Mouse (Mus musculus) mesoderm, embryonic 11.5 days (tissue): ENCODE measurements around the gene Samm50.
A peak's percentile ranks its signal among the peaks of the same experiment; 100 is the strongest.

Source experiments
- DNase-seq: peaks from one replicate; pipeline ENCODE4 v3.0.0-alpha.2; 2012; ENCODE audit warnings: low read depth, low spot score

Samm50 gene

DNA sequence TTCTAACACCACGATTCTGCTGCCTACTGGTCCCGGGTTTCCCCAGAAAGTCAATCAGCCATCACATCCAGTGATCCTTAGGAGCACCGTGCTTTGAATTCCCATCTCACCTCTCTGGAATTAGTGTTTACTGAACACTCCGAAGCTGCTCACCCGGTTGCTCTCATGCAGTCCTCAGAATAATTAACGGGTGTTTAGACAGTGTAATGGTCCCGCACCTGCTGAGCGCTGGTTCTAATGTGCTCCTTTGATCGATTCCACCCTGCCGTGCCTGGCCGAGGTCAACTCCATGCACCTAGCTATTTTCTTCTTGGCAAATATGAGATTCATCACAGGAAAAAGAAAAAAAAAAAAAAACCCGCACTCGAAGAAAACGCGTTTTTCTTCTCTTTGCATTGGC, 46.5 kb downstream of the Samm50 start:
- DNase-seq = no peak

DNA sequence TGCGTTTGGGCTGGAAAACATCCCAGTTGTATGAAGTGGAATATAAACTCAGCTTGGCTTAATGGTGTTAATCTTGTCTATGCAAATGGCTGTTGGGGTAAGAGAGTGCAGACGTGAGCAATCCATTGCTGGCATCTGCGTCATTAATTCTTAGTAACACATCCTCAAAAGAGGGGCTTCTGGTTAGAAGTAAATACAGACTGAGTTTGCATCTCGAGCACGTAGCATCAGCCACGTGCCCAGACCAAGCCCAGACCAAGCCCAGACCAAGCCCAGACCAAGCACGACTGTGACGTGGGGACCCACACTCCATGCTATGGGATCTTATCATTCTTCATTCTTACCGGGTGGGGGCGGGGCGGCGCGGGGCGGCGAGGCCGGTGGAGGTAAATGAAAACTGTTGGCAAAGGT, 47.0 kb downstream of the Samm50 start:
- no peak for DNase-seq

DNA sequence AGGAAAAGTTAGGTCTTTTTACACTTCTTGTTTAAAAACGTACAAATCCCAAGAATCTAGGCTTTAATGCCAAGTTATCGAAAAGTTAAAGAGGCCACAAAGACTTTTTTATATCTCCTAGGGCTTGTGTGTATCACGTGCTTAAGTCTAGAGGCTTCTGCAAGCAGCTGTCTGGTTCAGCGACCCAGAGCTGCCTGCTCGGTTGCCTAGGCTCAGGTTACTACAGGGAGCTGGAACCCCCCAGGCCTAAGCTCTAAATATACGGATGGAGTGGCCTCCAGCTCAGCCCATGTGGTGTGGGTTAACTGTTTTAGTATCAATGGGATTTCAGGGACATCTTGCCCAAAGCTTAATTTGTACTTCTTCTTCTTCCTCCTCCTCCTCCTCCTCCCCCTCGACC, 49.5 kb downstream of the Samm50 start:
- no peak for DNase-seq

DNA sequence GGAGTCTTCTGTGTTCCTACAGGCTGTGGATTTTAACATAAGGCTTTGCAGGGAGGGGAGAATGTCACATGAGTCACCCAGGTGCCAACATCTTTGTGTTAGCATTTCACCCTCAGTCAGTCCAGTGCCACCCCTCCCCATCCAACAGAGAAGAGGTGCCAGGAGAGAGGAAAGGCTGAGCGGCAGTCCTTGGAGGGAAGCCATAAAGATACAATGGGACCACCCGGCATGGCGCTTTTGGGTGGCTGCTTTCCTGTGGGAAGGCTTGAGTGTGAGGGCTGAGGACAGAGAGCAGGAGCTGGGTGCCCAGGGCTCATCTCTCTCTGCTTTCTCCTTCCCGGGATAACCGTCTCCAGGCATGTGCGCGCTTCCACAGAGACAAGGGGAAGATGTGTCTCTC, 53.1 kb downstream of the Samm50 start:
- no peak for DNase-seq

DNA sequence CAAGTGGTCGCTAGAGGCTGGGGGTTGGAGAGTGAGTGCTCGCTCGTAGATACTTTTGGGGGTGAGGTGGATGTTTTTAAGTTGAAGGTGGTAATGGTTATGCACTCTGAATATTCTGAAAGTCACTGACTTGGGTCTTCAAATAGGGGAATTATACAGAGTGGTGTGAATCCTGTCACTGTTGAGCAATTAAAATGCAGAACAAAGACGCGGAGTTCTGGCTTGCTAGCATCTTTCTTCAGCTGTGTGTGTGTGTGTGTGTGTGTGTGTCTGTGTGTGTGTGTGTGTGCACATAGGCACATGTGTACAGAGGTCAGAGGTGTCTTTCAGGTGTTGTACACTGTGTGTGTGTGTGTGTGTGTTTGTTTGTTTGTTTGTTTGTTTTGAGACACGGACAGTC, 54.2 kb downstream of the Samm50 start:
- DNase-seq = no peak

DNA sequence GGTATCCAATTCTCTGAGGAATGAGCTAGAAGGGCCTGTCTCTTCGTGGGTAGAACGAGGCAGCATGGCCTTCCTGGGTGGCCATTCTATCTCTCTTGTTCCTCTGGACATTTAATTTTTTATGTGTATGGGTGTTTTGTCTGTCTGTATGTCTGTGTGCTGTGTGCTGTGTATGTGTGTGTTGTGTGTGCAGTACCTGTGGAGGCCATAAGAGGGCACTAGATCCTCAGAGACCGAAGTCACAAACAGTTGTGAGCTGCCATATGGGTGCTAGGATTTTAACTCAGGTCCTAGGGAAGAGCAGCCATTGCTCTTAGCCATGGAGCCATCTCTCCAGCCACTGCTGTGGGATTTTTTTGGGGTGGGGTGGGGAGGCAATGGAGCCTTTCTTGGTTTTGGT, 55.3 kb downstream of the Samm50 start:
- no peak for DNase-seq

DNA sequence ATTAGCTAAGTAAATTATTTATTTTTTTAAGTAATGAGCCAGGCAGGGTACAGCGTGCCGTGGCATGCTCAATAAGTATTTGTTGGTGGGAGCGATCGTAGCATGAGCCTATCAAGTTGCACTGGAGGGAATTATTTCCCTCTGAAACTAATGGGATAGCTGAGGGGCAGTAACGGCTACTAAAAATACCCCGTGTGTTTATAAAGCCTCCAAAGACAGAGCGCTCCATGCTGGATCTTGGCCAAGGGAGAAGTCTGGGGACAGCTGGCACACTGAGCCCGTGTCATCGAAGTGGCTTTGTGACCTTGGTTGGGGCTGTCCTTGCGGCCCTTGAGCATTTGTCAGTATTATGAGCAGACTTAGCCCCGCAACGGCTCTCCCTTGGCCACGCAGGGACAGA, 59.2 kb downstream of the Samm50 start:
- DNase-seq = peak; percentile 37

DNA sequence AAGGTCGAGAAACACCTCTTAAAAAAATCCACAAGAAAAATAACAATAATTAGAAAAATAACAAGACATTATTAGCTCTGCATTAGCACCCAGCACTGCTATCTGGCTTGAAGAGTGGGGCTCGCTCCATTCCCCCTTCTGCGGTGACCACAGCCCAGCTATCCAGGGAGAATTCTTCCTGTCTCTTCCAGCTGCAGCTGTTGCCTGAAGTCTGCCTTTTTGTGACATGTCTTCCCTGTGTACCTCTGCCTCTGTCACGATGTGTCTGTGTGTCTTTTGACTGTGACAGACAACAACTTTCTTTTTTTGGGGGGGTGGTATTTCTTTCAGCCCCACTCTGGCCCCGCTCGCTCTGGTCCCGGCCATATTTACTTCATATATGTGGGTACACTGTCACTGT, 60.6 kb downstream of the Samm50 start:
- no peak for DNase-seq

DNA sequence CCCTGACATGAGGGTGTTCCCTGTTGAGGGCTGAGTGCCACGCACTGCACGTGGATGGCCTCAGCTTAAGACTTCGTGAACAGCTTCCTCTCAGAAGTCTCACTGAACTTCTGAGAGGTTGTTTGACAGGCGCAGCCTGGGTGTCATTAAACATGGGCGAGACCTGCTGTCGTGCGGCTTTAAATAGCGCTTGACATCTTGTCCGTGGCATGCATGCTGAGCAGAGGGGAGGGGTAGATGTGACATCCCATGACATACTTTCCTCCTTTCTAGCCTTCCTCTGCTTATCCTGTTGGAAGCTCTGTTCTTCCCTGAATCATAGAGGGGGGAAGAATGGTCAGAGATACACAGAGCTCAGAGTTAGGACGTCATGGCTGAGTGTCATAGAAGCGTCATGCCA, 61.7 kb downstream of the Samm50 start:
- DNase-seq = peak; percentile 36

DNA sequence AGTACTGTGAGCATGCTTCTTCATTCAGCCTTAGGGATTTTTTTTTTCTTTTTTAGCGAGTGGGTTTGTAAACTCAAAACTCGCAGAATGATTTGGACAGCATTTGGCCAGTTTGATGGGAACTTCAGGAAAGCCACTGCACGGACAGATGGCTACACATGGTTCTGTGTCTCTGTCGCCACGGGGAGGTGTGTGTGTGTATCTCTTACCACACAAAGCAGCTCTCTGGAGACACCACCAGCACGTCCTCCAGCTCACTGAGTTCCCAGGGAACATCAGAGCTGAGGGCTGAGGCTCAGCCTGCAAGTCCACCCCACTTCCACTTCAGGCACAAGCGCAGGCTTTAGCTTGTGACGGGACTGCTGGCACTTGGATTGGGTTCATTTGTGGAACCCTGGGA, 62.3 kb downstream of the Samm50 start:
- DNase-seq = no peak

DNA sequence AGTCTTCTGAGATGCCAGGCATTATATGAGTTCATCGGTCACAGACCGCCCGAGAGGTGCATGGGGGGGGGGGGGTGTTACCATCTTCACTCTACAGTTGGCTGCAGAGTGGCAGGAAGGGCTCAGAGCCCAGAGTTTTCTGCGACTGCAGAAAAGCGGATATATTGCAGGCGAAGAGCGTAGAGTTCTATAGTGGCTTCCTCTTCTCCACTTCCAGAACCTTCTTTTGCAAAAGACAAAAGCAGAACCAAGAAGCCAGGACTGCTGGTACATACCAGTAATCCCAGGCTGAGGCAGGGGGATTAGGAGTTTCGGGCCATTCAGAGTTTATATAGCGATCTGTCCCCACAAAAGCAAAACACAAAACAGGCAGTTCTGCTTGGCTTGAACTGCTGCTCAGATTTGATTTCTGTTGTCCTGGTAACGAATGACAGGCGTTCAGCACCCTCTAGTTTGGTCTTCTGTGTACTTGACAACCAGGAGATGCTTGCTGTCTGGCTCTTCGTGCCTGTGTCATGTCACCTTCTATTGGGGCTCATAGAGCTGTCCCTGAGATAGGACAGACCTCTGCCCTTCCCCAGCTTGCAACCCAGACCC, 64.3 kb downstream of the Samm50 start:
- no peak for DNase-seq

DNA sequence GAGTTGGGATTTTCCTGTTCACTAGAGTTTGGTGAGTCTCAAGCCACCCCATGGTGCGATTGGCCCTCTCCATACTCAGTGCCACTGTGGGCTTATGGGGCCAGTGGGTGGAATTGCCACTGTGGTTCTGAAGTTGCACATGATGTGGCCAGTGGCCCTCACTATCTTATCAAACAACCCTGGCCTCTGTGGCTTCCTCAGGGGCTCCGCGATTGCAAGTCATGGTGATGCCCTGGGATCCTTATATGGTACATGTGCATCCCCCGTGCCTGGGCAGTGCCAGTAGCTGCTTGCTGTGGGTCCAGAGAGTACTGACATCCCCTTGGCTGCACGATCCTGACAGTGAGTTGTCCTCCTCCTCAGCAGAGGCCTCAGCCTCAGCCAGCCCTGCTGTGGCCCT, 64.8 kb downstream of the Samm50 start:
- no peak for DNase-seq

DNA sequence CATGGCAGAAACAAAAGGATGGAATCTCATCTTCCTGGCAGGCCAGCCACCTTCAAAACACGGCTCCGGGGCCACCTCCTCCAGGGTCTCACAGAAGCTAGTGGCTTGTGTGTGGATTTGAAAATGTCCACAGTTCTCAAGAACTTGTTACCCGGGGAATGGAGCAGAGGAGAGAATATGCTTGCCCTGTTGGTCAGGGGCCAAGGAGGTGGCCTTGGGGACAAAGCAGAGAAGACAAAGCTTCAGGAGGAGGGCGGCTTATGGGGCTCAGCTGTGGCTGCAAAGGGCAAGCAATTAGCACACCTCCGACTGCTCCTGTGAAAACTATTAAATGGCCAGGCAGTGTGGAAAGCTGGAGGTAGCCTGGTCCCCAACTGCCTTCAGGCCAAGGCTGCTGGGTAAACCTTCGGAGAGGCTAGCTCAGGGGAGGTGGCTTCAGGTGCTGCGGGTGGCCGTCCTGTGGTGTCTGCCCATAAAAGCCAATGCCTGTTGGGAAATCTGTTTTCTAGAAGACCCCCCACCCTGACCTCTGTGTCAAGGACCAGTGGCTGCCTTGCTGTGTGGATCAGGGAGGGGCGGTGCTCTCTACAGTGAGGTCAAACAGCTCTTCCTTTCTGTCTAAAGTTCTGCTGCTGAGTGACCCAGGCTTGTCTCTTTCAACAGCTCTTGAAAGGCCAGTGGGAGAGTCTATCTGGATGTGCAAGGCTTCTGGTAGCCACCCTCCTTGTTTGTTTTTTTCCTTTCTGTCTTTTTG, 66.7 kb downstream of the Samm50 start:
- peak; percentile 50 for DNase-seq

DNA sequence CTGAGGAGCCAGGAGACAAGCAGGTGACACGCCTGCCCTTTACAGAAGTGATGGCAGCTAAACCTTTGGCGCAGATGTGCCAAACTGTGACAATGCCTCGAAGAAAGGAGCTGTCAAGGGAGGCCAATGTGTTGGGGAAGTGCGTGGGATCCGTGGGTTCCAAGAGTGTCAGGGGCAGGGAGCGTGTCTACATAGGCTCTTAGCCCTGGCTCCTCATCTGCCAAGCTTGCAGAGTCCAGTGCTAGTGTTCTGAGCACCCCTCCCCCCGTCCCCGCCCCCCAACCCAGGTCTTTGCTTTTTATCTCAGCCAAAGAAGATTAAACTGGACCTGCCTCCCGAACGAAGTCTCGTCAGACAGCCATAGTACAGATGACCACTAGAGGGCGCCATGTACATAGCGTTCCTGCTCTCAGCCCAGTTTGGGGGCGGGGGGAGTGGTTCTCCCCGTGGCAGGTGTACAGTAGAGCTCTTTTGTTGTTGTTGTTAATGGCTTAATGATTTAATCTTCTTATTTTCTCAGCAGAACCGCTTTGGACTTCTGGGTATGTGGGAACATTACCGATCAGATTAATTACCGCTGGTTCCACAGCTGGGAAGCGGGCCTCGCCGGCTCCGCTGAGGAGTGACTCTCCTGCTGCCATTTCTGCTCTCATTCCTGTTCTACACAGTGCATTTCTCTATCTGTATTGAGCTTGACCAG, 68.2 kb downstream of the Samm50 start:
- DNase-seq = peak; percentile 80

DNA sequence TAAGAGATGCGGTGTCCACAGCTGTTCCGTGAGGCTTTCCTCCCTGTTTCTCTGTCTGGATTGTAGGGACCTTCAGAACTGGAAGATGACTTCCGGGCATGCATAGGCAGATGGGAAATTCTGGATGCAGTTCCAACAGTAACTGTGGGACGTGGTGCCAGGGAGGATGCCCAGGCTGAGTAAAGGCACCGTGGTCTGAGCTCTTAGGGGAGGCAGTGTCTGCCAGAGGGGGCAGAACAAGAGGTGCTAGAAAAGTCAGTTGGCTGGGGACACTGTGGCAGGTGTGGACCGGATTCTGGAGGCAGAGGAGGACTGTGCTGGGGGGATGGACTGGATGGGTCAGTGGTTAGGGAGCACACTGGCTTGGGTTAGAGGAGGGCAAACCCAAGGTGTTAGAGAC, 70.6 kb downstream of the Samm50 start:
- no peak for DNase-seq

DNA sequence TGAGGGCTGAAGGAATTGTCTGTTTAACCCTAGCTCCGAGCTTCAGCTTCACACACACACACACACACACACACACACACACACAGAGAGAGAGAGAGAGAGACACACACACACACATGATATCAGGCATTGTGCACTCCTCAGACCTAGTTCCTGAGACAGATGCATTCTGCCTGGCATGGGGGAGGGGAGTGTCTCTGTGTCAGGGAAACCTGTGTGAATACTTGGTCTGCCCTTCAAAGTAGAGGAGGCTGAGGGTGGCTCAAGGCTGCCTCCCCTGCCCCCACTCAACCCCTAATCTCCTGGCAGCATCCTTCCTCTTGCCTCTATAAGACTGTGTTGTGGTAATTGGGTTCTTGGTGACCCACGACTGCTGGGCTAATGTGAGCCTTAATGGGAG, 71.5 kb downstream of the Samm50 start:
- DNase-seq = no peak

DNA sequence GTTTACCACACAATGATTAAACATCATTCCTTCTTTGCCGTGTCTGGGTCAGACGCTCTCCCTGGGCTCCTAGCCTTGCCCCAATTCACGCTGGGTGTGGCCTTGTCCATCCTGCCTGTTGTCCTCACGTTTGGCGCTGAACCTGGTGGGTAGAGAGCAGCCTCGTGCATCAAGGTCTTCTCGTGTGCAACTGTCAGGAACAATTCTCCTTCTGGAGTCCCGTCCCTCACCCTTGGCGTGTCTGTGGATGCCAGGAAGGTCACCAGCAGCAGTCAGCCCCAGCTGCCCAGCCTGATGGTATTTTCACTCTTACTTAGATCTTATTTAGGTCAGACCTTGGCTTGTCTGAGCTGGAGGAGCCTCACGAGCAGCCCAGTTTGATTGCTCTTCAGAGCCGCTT, 73.1 kb downstream of the Samm50 start:
- no peak for DNase-seq

DNA sequence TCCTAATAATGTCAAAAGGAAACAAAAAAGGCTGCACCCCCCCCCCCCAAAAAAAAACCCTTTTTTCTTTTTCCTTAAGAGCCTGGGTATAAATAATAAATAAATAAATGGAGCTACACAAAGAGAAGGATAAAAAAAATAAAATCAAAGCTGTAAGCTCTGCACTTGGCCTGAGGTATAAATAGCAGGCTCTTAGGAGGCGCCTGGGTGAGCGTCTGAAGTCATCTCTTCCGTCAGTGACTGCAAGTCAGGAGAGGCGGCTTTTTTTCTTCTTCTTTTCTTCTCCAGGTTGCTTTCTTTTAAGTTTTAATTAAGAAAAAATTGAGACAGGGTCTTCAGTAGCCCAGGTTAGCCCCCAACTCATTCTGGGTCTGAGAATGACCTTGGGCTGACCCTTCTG, 74.2 kb downstream of the Samm50 start:
- DNase-seq = no peak
